Mouse (Mus musculus): Measurements from ENCODE around the gene Limk1. TPM values are rescaled to one million over a fixed set of nuclear protein-coding genes. Genes with fewer than 3 reads are reported as not detected.

Gene Limk1
- polyA plus RNA-seq, 1 experiment, result 6.4 TPM

DNA sequence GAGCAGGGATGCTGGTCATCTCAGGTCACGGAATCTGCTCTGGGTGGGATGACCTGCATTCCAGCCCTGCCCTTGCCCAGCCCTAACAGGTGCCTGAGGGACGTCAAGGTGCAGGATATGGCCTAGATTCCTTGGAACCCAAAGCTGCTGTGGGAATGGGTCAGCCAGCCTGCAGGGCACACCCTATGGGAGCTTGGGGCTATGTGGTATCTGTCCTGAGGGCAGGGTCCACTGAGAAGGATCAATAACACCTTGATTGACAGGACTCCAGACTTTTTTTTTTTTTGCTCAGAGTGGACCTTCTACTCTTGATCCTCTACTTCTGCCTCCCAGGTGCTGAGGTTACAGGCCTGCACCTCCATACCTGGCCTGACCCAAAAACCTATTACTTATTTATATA lies 41.0 kb downstream of the Limk1 start:
- Histone ChIP-seq H3K27me3 (ENCODE audit: control insufficient read depth, insufficient read depth, low read length) (no peaks in the 10 kb centered on the region), H3K27ac (ENCODE audit: insufficient read depth, low read depth, low read length) (no peak overlapping the region), H3K4me1 (ENCODE audit: control insufficient read depth, insufficient read depth, insufficient read length, low read length) (peaks cover 4% of the 10 kb centered on the region), H3K36me3 (ENCODE audit: control insufficient read depth, insufficient read depth, low read length) (no peaks in the 10 kb centered on the region), H3K4me3 (ENCODE audit: low read depth, low read length) (no peak overlapping the region)
- 45% methylated on average over 2 of the region's 2 CpGs for WGBS
- no peak for TF ChIP-seq CTCF (IDR thresholded peaks at IDR 0.05; ENCODE audit: extremely low read depth, insufficient read length, insufficient replicate concordance, low read depth, low read length)
- TF ChIP-seq POLR2A (IDR thresholded peaks at IDR 0.05; ENCODE audit: low read depth, low read length), result no peak

DNA sequence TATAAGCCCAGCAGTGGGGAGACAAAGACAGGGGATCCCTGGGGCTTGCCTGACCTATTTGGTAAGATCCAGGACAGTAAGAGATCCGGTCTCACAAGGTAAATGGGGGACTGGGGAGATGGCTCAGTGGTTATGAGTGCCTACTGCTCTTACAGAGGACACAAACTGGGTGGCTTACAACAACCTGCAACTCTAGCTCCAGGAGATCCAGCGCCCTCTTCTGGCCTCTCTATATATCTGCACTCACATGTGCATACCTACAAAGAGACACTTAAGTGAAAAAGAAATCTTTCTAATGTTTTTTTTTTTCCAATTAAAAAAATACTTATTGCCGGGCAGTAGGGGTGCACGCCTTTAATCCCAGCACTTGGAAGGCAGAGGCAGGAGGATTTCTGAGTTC lies 41.9 kb downstream of the Limk1 start:
- Histone ChIP-seq H3K27ac (ENCODE audit: insufficient read depth, low read depth, low read length) (no peak overlapping the region), H3K27me3 (ENCODE audit: control insufficient read depth, insufficient read depth, low read length) (no peaks in the 10 kb centered on the region), H3K4me3 (ENCODE audit: low read depth, low read length) (no peak overlapping the region), H3K4me1 (ENCODE audit: control insufficient read depth, insufficient read depth, insufficient read length, low read length) (peaks cover 4% of the 10 kb centered on the region), H3K36me3 (ENCODE audit: control insufficient read depth, insufficient read depth, low read length) (no peaks in the 10 kb centered on the region)
- 78% methylated on average over 4 of the region's 4 CpGs for WGBS
- no peak for TF ChIP-seq POLR2A (IDR thresholded peaks at IDR 0.05; ENCODE audit: low read depth, low read length)
- TF ChIP-seq CTCF (IDR thresholded peaks at IDR 0.05; ENCODE audit: extremely low read depth, insufficient read length, insufficient replicate concordance, low read depth, low read length), result no peak

DNA sequence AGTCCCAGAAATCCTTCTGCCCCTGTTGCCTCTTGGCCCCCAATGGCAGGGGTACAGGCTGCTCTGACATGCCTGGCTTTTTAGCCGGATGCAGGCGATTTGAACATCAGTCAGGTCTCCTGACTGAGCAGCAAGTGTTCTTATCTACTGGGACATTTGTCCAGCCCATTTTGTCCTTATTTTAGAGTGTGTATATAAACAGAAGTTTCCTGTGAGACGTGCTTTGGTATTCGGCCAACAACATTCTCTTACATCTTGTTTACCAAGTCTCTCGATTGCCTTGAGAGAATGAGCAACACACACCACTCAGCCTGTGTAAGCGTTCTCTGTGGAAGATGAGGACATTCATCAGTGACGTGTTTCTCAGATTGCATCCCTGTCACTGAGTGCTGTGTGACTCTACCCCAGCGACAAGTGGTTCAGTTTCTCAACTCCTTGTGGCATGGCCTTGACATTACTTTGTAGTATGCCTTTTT lies 43.7 kb downstream of the Limk1 start:
- Histone ChIP-seq H3K27me3 (ENCODE audit: control insufficient read depth, insufficient read depth, low read length) (no peaks in the 10 kb centered on the region), H3K27ac (ENCODE audit: insufficient read depth, low read depth, low read length) (peak overlapping the region; percentile 31), H3K4me3 (ENCODE audit: low read depth, low read length) (no peak overlapping the region), H3K36me3 (ENCODE audit: control insufficient read depth, insufficient read depth, low read length) (no peaks in the 10 kb centered on the region), H3K4me1 (ENCODE audit: control insufficient read depth, insufficient read depth, insufficient read length, low read length) (peaks cover 6% of the 10 kb centered on the region)
- 50% methylated on average over 8 of the region's 8 CpGs for WGBS
- TF ChIP-seq CTCF (IDR thresholded peaks at IDR 0.05; ENCODE audit: extremely low read depth, insufficient read length, insufficient replicate concordance, low read depth, low read length), result no peak
- no peak for TF ChIP-seq POLR2A (IDR thresholded peaks at IDR 0.05; ENCODE audit: low read depth, low read length)

DNA sequence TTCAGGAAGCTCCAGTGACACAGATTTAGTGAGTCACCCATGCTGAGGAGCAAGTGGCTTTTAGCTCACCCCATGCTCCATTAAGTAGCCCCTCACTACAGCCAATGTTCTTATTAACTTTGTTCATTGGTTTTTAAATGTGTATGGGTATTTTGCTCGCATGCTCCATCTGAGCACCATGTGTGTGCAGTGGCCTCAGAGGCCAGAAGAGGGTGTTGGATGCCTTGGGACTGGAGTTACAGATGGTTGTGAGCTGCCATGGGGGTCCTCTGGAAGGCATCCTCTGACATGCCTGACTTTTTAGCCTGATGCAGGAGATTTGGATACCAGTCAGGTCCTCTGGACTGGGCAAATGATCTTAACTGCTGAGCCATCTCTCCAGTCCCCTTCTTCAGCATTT lies 44.3 kb downstream of the Limk1 start:
- Histone ChIP-seq H3K27me3 (ENCODE audit: control insufficient read depth, insufficient read depth, low read length) (no peaks in the 10 kb centered on the region), H3K36me3 (ENCODE audit: control insufficient read depth, insufficient read depth, low read length) (no peaks in the 10 kb centered on the region), H3K27ac (ENCODE audit: insufficient read depth, low read depth, low read length) (peak overlapping the region; percentile 31), H3K4me1 (ENCODE audit: control insufficient read depth, insufficient read depth, insufficient read length, low read length) (peaks cover 6% of the 10 kb centered on the region), H3K4me3 (ENCODE audit: low read depth, low read length) (no peak overlapping the region)
- TF ChIP-seq POLR2A (IDR thresholded peaks at IDR 0.05; ENCODE audit: low read depth, low read length) (no peak), CTCF (IDR thresholded peaks at IDR 0.05; ENCODE audit: extremely low read depth, insufficient read length, insufficient replicate concordance, low read depth, low read length) (no peak)
- WGBS, result 85% methylated on average over 1 of the region's 1 CpGs

DNA sequence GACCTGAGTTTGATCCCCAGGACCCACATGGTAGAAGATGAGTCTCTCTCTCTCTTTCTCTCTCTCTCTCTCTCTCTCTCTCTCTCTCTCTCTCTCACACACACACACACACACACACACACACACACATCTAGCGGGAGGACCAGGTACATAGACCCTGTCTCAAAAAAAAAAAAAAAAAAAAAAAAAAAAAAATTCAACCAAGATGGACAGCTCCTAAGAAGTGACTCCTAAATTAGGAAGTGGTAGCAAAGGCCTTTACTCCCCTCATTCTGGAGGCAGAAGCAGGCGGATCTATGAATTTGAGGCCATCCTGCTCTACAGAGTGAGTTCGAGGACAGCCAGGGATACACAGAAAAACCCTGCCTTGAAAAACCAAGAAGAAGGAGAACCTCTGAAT lies 48.0 kb downstream of the Limk1 start:
- no peak overlapping the region for H3K27ac ChIP-seq (ENCODE audit: insufficient read depth, low read depth, low read length)
- no peak overlapping the region for H3K4me3 ChIP-seq (ENCODE audit: low read depth, low read length)
- 96% methylated on average over 3 of the region's 3 CpGs for WGBS
- TF ChIP-seq CTCF (IDR thresholded peaks at IDR 0.05; ENCODE audit: extremely low read depth, insufficient read length, insufficient replicate concordance, low read depth, low read length), result no peak
- TF ChIP-seq POLR2A (IDR thresholded peaks at IDR 0.05; ENCODE audit: low read depth, low read length), result no peak
- peaks cover 5% of the 10 kb centered on the region; the same call in 1 of the 2 replicates for H3K4me1 ChIP-seq (ENCODE audit: control insufficient read depth, insufficient read depth, insufficient read length, low read length)
- H3K36me3 ChIP-seq (ENCODE audit: control insufficient read depth, insufficient read depth, low read length), result peaks cover 6% of the 10 kb centered on the region
- no peaks in the 10 kb centered on the region for H3K27me3 ChIP-seq (ENCODE audit: control insufficient read depth, insufficient read depth, low read length)

DNA sequence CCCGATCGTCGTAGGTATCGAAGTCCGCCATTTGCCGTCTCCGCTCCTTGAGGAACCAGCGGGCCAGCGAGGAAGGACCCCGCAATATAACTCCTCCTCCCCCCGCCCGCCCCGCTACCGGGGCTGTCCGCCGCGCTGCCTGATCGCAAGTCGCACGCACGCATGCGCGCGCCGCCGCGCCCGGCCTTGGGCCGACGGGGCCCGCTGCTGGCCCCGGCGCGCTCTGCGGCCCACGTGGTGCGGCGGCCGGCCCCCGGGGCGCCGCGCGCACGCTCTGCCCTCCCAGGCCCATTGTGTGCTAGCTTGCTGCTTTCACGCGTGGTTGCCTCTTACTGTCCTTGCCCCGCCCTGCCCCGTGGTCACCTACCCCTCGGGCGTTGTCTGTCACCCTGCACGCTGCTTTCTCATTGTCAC lies 49.1 kb downstream of the Limk1 start, which contains the start of gene Eif4h:
Gene Eif4h (minus strand): TSS at position 222 of the 414 bp plus-strand sequence.
- under 1% methylated on average over 46 of the region's 52 CpGs for WGBS
- peak; percentile 91; the same call in 1 of the 2 replicates for TF ChIP-seq POLR2A (IDR thresholded peaks at IDR 0.05; ENCODE audit: low read depth, low read length)
- TF ChIP-seq CTCF (IDR thresholded peaks at IDR 0.05; ENCODE audit: extremely low read depth, insufficient read length, insufficient replicate concordance, low read depth, low read length), result no peak
- Histone ChIP-seq H3K4me3 (ENCODE audit: low read depth, low read length) (peak within 1 kb of the TSS; percentile 81), H3K27me3 (ENCODE audit: control insufficient read depth, insufficient read depth, low read length) (no peaks in the 10 kb centered on the region), H3K36me3 (ENCODE audit: control insufficient read depth, insufficient read depth, low read length) (peaks cover 12% of the 10 kb centered on the region), H3K4me1 (ENCODE audit: control insufficient read depth, insufficient read depth, insufficient read length, low read length) (peaks cover 5% of the 10 kb centered on the region; the same call in 1 of the 2 replicates), H3K27ac (ENCODE audit: insufficient read depth, low read depth, low read length) (peak within 1 kb of the TSS; percentile 88)

DNA sequence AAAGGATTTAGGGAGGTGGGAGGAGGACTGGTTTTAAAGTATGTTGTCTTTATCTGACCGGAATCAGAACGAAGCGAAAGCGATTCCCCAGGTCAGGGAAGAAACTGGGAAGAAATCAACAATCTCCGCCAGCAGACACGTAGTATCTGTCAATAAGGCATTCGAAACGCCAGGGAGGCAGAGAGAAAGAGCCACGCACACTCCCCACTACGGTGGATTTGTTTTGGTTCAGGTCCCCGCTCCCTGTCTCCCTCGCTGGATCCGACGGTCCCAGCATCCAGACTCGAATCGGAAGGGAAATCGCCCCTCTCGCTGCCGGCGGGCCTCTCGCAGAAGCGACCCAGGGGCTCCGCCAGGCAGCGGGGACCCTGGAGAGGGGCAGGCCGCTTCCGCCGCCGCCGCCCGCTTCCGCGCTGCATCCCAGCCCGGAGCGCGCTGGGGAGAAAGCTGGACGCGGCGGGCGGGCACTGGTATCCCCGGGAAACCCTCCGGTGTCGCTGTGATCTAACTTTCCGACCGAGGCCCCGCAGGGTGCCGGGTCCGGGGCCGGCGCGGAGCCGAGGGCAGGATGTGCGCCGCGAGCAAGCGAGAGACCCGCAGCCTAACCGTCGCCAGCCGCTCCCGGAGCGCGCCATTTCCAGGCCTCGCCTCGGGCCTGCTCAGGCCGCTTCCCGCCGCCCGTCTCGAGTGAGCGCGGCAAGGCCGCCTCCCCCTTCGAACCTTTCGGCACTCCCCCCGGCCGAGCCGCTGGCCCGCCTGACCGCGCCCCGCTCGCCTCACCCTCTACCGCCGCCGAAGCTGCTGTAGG lies 49.7 kb downstream of the Limk1 start:
- peak overlapping the region; percentile 88 for H3K27ac ChIP-seq (ENCODE audit: insufficient read depth, low read depth, low read length)
- WGBS, result under 1% methylated on average over 85 of the region's 85 CpGs
- TF ChIP-seq POLR2A (IDR thresholded peaks at IDR 0.05; ENCODE audit: low read depth, low read length), result no peak
- no peak for TF ChIP-seq CTCF (IDR thresholded peaks at IDR 0.05; ENCODE audit: extremely low read depth, insufficient read length, insufficient replicate concordance, low read depth, low read length)
- peak overlapping the region; percentile 81 for H3K4me3 ChIP-seq (ENCODE audit: low read depth, low read length)
- peaks cover 12% of the 10 kb centered on the region for H3K36me3 ChIP-seq (ENCODE audit: control insufficient read depth, insufficient read depth, low read length)
- peaks cover 5% of the 10 kb centered on the region; the same call in 1 of the 2 replicates for H3K4me1 ChIP-seq (ENCODE audit: control insufficient read depth, insufficient read depth, insufficient read length, low read length)
- no peaks in the 10 kb centered on the region for H3K27me3 ChIP-seq (ENCODE audit: control insufficient read depth, insufficient read depth, low read length)
